Mouse (Mus musculus): ENCODE results near the gene A730049H05Rik. TPM values are rescaled to one million over a fixed set of nuclear protein-coding genes. Genes with fewer than 3 reads are reported as not detected.

A730049H05Rik gene
- total RNA-seq, 2 experiments from 2014 or later = 0.99 to 2.0 TPM

DNA sequence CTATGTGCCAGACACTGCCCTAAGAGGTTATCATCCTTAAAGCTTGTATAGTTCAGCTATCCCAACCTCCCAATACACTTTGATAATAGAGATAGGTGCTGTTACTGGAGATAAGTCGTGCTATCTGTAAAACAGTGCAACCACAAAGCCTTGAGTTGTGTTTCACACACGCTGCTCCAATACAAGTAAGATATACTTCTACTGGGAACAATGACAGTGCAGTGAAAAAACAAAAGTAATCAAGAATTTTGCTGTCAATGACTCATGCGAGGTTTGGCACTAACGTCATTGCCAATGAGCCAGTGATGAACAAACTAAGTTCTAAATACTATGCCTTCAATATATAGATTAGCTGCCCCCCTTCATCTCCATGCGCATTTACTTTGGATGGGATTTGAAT lies 10.3 kb downstream of the A730049H05Rik start:
- no peak for DNase-seq (ENCODE audit: low spot score in 2 of 2)

DNA sequence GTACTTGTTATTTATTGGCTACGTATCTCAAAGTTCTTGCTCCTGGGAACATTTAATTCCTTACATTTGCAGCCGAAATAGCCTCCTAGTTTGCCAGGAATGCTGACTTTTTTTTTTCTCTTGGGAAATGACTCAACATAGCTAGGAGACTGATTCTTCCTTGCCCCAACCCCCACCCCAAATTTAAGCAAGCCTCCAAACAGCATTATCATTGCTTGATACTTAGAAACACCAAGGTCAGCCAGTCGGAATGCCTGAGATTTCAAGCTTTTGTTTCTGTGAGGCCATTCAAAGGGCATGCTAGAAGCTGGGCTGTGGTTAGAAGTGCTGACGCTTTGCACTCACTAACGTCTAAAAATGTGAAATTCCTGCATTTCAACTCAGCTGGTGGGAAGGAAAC lies 11.1 kb downstream of the A730049H05Rik start:
- no peak for DNase-seq (ENCODE audit: low spot score in 2 of 2)

DNA sequence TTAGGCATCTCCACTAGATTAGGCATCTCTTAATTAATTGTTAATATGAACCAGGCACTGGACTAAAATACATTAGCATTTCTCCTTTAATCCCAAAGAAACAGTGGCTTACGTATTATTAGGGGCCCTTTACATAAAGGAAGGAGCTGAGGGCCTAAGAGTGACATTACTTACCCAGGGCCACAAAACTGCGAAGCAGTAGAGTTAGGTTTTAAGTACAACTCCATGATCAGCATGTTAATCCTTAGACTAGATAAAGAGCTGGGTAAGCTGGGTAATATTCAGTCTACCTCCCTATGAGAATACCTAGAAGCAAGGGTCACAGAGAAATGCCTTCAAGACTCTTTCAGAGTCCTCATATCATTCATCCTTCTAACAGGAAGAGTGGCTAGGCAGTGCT lies 12.9 kb downstream of the A730049H05Rik start:
- no peak for DNase-seq (ENCODE audit: low spot score in 2 of 2)

DNA sequence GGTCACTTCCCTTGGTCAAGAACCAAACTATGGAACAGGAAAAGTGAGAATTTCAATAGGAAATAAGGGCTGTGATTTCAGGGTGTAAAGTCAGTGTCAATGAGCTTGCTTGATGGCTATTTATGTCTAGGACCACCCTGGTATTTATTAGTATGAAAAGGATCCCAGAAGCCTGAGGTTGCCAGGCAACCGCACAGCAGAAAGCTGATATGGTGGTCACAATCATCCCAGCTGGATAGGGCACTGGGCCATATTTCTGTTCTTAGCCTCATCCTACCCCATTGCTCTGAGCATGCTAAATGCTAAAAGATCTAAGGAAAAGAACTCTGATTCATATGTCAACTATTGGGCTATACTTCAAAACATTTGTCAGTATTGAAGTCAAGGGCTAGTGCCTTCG lies 14.8 kb downstream of the A730049H05Rik start:
- DNase-seq (ENCODE audit: low spot score in 2 of 2) = no peak

DNA sequence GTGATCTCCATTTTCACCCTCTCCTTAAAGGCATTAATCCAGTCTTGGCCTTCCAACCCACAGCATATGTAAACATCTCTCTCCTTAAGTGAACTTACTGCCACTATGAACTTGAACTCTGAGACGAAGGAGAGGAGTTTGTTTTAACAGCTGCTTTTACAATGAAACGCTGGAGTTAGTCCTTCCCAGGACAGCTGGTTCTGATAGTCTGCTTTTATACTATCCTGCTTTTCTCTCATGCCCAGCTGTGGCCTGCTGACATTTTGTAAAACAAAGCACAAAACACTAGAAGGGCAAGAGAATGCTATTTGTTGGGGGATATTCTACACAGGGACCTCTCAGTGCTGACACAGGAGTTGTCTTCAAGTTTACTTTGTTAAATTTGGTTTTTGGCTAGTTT lies 25.7 kb downstream of the A730049H05Rik start:
- DNase-seq (ENCODE audit: low spot score in 2 of 2) = no peak

DNA sequence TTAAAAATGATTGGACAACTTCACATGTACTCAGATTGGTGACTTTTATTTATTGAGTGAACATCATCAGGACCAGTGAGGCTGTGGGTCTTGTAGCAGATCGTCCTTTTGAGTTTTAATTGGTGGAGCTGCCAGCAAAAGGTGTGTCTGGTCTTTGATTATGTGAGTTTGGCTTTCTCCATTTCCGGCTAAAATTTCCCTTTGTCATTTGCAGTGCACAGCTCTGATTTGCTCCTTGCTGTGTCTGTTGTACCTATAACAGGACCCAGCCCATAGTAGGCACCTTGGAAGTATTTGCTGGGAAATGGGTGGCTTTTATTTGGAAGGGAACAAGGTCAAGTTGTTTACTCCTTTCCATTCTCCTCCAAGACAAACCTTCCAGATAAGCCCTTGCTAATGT lies 27.2 kb downstream of the A730049H05Rik start:
- DNase-seq (ENCODE audit: low spot score in 2 of 2) = no peak

DNA sequence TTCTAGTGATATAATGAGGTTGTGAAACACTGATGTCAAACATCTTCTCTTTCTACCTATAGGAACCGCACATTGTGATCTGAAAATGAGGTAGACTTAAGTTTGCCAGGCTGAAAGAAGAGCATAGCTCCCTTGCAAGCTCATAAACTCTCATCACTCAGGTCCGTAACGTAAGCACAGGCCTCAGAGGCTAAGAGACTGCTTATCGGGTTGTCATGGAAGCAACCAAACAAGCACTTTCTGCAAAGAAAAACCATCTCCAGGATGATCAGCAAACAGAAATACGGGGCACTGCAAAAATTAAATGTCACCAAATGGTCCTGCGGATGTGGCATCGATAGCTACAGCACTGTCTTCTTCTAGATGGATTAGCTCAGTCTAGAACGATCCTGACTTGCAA lies 29.6 kb downstream of the A730049H05Rik start:
- no peak for DNase-seq (ENCODE audit: low spot score in 2 of 2)

DNA sequence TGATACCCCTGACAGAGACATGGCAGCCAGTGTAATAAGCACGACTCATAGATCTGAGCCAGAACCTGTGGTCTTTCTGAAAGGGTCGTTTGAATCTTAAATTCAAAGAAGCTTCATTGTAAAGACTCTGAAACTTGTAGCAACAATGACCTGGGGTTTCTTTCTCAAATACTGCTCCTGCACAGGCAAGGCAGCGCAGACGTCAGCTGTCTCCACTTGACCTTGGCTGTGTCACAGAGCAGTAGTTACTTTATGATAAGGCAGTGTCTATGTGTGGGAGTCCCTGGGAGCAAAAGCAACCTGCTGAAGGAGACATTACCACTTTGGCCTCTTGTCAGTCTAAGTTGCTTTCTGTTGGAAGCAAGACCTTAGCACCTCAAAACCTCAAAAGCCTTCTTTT lies 30.3 kb downstream of the A730049H05Rik start:
- DNase-seq (ENCODE audit: low spot score in 2 of 2) = no peak

DNA sequence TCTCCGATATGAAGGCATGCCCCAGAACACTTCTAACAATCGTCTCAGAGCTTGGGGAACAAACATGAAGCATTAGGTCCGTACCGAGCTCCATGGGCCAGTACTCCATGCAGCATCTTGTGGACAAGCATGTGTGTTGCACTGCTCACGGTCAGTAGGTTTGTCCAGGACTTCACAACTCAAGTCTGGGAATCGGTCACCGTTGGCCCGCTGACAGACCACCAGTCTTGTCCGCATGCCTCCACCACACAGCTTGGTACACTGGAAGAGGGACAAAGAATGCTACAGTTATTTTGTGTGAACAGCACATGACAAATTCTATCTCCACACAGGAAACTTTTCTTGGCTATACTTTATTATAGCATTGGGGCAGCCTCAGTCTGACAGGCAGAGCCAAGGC lies 32.9 kb downstream of the A730049H05Rik start:
- no peak for DNase-seq (ENCODE audit: low spot score in 2 of 2)

DNA sequence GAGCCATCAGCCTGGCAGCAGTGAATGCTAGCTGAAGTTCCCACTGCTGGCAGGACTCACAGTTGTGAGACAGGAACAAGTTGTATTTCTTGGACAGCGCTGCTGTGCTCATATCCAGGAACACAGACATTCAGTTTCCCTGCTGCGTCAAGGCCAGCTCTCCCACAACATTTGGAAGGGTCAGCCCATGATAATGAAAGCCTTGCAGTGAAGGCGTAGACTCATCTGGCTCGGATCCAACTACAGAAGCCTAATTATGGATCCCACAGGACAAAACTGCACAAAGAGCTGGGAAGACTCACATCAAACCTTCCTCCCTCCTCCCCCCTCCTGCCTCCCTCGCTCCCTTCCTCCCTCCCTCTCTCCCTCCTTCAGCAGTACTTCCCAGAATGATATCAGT lies 34.0 kb downstream of the A730049H05Rik start:
- DNase-seq (ENCODE audit: low spot score in 2 of 2) = peak in 1 of 2 experiments; percentile 30

DNA sequence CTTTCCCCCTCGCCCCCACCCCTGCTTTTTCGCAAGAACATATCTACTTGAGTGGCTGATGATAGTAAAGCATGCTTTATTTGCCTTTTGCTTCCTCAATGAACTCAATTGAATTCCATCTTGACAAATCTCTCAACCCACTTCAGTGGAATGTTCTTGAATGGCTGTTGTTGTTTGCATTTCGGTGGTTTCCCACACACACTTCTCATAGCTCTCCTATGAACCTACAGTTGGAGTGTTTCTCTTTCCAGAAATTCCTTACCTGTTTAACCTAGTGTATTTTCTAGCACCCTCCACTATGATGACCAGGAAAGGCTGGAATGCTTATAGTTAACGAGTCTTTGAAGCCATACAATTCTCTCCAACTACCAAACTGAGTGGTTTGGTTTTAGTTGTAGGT lies 38.6 kb downstream of the A730049H05Rik start:
- no peak for DNase-seq (ENCODE audit: low spot score in 2 of 2)

DNA sequence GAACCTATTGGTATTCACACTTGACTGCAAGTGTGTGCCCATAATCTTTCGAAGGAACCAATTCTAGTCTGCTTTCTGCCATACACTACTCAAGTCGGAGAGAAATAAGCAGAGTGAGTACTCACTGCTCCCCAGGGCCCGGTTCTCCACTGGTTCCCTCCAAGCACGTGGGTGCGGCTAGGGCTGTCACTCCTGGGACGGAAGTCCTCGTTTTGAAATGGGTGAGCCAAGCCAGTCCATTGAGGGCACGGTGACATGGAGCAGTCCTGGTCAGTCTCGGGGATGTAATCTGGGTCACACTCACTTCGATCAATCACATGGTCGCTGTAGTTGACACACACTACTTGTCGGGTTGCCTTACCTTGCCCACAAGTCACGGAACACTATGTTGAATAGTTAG lies 41.5 kb downstream of the A730049H05Rik start:
- DNase-seq (ENCODE audit: low spot score in 2 of 2) = no peak

DNA sequence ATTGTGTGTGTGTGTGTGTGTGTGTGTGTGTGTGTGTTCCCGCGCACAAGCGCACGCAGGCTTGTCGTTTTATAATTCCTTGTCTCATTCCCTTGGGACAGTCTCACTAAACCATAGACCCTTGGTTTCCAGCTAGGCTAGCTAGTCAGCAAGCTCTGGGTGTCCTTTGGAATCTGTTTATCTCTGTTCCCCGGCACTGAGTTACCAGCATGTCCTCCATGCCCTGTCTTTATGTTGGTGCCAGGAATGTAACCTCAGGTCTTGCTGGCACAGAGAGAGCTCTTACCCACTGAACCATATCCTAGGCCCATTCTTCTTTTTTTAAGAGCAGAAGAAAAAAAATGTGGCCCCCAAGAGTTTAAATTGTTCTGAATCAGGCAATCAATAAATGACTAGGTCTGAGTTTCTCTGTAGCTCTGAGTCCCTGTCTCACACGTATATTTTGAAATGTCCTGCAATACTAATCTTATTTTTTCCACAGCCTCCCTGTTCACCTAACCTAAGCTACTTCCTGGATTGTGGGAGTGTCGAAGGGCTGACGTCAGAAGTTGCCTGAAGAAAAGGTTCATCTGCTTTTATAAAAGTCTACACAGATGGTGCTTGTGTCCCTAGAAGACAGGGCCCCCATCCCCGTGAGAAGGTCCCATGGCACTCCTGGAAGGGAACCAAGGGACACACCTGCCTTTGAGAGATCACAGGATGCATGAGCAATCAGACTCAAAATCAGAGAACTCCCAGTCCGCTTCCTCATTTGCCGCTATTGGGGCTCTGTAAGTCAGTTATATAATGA lies 42.6 kb downstream of the A730049H05Rik start:
- no peak for DNase-seq (ENCODE audit: low spot score in 2 of 2)

DNA sequence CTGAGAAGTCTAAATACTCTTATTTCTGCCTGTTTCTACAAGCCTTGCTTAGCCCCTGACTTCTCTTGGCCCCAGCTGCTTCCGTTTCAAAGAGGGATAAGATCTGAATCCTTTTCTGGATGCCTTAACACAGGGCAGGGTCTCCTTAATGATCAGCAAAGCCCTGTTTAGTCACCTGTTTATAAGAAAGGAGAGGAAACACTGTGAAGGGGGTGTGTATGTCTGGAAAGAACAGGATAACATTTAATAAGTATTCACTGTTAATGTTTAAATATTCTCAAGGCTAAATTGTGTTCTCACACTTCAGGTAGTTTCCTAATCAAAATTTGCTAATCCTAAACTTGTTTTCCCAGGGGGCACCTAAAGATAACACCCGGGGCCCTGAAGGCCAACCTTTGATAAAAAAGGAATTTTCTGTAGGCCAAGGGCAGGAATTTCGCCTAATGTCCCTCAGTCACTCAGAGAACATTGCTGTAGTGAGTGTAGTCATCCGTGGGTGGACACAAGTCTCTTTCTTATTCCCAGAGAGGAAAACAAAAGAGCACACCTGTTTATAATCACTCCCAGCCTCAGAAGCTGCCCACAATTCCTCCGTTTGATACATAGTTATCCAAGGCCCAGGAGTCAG lies 44.1 kb downstream of the A730049H05Rik start:
- no peak for DNase-seq (ENCODE audit: low spot score in 2 of 2)

DNA sequence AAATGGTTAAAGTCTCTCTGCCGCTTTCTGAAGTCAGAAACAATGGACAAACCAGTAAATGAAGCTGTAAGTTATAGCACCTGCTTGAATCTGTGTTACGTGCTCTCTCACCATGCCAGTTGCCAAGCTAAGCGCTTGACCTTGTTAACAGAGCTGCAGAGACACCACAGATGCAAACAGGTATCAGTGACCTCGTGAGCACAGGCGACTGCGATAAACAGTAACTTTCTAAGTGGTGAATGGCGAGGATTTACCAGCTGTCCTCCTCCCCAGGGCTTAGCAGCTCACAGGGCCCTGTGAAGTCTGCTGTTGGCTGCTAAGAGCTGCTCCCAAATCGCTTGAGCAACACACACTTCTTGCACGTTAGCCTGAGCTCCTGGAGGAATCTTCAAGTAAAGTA lies 46.3 kb downstream of the A730049H05Rik start:
- no peak for DNase-seq (ENCODE audit: low spot score in 2 of 2)

DNA sequence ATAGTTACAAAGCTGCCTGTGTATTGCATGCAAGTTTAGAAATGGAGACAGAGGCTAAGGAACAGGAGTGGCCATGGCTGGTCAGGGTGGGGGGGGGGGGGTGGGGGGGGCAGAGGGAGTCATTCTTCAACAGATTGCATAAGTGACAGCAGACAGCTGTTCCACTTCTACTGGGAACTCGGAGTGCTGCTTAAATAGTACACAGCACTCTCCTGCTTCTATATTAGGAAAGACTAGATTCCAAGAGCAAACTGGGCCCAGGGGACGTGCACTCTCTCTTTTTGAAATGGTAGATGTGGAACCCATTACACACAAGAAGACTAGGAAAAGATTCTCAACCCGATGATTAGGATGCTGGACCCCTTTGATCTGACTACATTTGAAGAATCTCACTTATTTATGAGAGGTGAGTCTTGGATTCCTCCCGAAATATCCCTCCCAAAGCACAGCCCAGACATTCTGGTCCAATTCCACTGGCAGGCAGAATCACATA lies 52.9 kb downstream of the A730049H05Rik start, which contains the start of gene Gm15737:
Gene Gm15737 (plus strand): TSS at position 269 of the 493 bp plus-strand sequence.
- no peak for DNase-seq (ENCODE audit: low spot score in 2 of 2)

DNA sequence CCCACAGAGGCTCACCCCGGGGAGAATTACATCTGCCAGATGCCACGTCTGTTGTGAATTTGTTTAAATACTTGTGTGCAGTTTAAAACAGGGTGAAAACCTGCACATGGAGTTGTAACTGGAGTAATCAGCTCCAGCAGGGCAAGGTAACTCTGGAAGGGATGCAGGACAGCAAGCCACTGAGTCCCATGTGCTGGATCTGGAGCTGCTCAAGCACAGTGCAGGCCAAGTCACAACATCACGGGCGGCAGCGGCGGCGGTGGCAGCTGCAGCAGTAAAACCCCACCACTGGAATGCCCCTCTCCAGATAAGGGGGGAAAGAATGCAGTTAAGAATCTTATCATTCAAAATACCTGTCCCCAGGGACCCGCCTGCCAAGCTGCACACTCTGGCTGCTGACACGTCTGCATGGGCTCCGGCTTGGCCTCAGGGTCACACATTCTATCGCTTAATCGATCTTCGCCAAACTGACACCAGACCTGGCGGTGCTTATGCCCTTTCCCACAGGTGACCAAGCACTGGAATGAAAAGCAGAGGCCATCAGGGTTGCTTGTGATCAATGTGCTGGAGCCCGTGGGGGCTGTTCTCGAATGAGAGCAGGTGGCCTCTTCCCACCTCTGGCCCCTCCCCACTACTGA lies 53.4 kb downstream of the A730049H05Rik start:
- DNase-seq (ENCODE audit: low spot score in 2 of 2) = no peak

DNA sequence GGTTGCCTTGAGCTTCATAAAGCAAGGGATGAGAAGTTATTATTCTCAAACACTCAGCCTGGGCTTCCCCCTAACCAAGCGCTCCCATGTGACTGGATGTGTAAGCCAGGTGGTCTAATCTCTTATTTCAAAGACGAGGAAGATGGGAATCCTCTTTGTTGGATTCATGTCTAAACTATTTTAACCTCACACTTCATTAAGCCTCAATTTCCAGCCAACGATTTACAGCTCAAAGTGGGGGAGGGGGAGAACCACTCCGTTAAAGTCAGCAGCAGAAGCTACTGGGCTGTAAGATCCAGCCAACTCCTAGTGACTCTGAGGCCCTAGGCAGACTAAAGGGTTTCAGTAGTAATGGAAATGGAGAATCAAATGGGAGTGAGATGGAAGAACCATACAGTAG lies 55.5 kb downstream of the A730049H05Rik start:
- no peak for DNase-seq (ENCODE audit: low spot score in 2 of 2)

DNA sequence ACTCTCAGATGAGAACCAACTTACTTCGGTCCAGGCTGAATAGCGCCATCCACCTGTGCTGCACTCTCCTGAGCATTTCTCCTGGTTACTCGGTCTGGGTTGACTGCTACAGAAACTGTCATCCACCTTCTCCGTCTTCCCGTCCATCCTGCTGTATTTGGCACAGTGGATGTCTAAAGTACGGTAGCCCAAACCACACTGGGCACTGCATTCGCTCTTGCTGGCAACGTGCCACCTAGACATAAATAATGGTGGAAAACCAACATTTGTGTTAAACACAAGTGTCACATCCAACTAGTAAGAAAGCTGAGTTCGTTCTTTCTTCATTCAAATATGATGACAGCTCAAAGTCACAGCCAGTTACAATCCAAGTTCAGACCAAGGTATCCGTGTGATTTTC lies 56.5 kb downstream of the A730049H05Rik start:
- DNase-seq (ENCODE audit: low spot score in 2 of 2) = no peak

DNA sequence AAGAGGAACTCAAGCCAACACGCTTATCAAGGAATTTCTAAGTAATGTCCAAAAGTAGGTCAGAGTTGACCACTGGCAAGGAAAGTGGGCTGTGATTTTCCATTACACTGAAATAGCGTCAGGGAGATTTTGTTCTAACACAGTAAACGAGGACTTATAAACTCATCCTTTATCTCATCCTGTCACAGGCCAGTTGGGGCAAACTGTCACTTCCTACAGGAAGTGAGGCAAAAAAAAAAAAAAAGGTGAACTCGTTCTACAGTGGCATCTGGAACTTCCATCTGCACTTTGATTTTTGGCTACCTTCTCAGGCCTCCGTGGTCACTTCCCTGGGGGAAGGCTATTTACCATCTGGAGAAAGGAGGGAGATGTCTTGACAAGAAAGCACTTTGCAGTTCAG lies 58.6 kb downstream of the A730049H05Rik start:
- DNase-seq (ENCODE audit: low spot score in 2 of 2) = no peak

DNA sequence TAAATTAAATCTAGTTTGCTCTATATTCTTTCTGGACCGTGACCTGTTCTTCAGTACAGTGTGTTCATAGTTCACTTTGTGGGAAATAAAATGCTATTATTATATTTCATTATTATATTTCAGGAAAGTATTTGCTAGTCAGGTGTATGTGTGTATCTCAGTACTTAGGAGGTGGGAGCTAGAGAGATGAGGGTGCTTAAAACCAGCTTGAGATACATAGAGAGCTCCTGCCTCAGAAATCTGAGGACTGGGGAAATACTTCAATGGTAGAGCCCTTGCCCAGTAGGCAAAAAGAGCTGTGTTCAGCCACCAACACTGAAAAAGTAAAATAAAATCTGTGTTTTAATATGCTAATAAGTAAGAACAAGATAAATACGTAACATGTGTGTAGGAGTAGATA lies 59.1 kb downstream of the A730049H05Rik start:
- DNase-seq (ENCODE audit: low spot score in 2 of 2) = no peak

DNA sequence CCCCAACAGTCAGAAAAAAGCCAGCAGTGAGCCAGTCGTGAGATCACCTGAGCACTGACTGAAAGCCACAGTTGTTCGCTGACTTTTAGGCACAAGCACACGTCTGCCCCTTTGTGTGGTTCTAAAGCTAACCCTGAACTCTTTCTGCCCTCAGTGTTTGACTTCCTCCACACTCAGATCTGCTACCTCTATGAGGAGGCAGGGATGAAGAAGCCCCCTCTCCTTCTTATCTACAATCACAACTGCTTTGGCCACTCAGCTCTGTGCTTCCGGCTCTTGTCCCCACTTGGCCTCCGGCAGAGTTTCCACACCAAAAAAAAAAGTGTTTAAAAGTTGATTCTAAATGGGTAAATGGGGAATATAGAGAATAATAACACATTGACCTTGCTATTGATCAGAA lies 59.8 kb downstream of the A730049H05Rik start:
- DNase-seq (ENCODE audit: low spot score in 2 of 2) = no peak
